Mouse (Mus musculus) myocyte (in vitro differentiated cells): ENCODE results near the gene Maz.

Source experiments
- E2F4 ChIP-seq: IDR thresholded peaks from one replicate; pipeline ENCODE4 v1.6.1; 2011; ENCODE audit warnings: mild to moderate bottlenecking, control low read depth, moderate library complexity; ENCODE audit not compliant: insufficient read depth
- MAX ChIP-seq: IDR thresholded peaks from one replicate; pipeline ENCODE4 v1.6.1; 2011; ENCODE audit warnings: low read depth, mild to moderate bottlenecking, control low read depth
- MYOD1 ChIP-seq, 3 experiments: IDR thresholded peaks; one replicate each; pipeline ENCODE4 v1.6.1; 2011; ENCODE audit warnings: control low read depth in 2 of 3, low read depth in 2 of 3, mild to moderate bottlenecking in 2 of 3, moderate library complexity in 1 of 3; ENCODE audit not compliant: insufficient read length in 2 of 3, control insufficient read depth in 1 of 3
- MYOG ChIP-seq, 3 experiments: IDR thresholded peaks; one replicate each; pipeline ENCODE4 v1.6.1; 2011; ENCODE audit warnings: control low read depth in 2 of 3, low read depth in 2 of 3, mild to moderate bottlenecking in 2 of 3; ENCODE audit not compliant: insufficient read length in 2 of 3, control insufficient read depth in 1 of 3, insufficient read depth in 1 of 3
- POLR2A ChIP-seq: IDR thresholded peaks from one replicate; pipeline ENCODE4 v1.6.1; 2011; ENCODE audit warnings: low read depth, mild to moderate bottlenecking, control low read depth, moderate library complexity; ENCODE audit not compliant: insufficient read length
- POLR2AphosphoS2 ChIP-seq: IDR thresholded peaks from one replicate; pipeline ENCODE4 v1.6.1; 2011; ENCODE audit warnings: low read depth, control low read depth; ENCODE audit not compliant: insufficient read length
- REST ChIP-seq: IDR thresholded peaks from one replicate; pipeline ENCODE4 v1.6.1; 2011; ENCODE audit warnings: mild to moderate bottlenecking, control low read depth, moderate library complexity; ENCODE audit not compliant: insufficient read depth, insufficient read length
- TCF12 ChIP-seq: IDR thresholded peaks from one replicate; pipeline ENCODE4 v1.6.1; 2011; ENCODE audit warnings: mild to moderate bottlenecking, control low read depth; ENCODE audit not compliant: poor library complexity, insufficient read depth, severe bottlenecking
- USF1 ChIP-seq: IDR thresholded peaks from one replicate; pipeline ENCODE4 v1.6.1; 2011; ENCODE audit warnings: low read depth, mild to moderate bottlenecking, control low read depth, moderate library complexity

GRCm38 (mm10) chr7:126982054-126982453 is 44.8 kb downstream of the Maz start:
- TF ChIP-seq POLR2A (no peak), USF1 (no peak), E2F4 (no peak), MYOG (IDR thresholded peaks at IDR 0.05; ENCODE audit: control insufficient read depth in 1 of 3, insufficient read depth in 1 of 3, insufficient read length in 2 of 3, low read depth in 2 of 3) (no peak), TCF12 (no peak), MYOD1 (IDR thresholded peaks at IDR 0.05; ENCODE audit: control insufficient read depth in 1 of 3, insufficient read length in 2 of 3, low read depth in 2 of 3) (no peak), MAX (no peak), REST (no peak), POLR2AphosphoS2 (no peak)
